Mouse (Mus musculus): ENCODE data around the gene Ccdc157. TPM values are rescaled to one million over a fixed set of nuclear protein-coding genes. Genes with fewer than 3 reads are reported as not detected.

The Ccdc157 gene
- polyA plus RNA-seq (2014; fragmentation: Illumina TruSeq; extraction: RNeasy Lipid Tissue Mini Kit (QIAGEN cat#74804); ENCODE audit: low read depth, low replicate concordance), result 4.5 TPM

DNA sequence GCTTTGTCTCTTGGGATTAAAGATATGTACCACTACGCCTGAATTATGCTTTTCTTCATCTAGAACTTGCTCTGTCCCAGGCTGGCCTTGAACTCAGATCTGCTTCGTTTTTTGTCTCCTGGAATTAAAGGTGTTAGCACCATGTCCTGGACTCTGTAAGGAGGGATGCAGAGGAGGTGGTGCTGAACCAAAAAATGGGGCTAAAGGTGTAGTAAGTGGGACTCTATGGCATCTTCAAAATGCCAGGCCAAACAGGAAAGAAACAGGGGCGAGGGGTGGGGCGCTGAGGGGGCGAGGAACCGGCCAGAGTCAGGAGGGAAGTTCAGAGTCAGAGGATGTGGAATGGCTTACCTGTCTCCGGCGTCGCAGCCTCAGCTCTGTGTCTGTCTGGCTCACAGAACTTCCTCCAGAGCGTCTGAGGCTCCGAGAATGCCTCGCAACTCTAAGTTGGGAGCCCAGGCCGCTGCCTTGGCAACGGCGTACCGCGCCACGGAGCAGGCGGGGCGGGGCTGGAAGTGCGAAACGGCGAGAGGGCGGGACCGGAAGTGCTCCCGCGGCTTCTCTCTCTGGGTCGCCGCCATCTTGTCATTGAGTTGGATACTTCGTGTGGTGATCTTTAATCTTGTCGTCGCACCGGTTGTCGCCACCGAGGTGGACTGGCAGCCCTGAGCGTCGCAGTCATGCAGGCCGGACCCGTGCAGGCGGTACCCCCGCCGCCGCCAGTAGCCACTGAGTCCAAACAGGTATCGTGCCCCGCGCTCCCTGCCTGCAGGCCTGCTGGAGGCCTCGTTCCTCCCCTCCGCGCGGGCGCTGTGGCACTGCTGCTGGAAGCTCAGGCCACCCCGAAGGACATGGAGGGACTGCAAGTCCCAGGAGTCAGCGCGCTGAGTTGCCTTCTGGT is at the start of gene Ccdc157, which contains the start of gene Sf3a1:
Gene Ccdc157 (minus strand): TSS at position 486 of the 901 bp plus-strand sequence.
Gene Sf3a1 (plus strand): TSS at position 543 of the 901 bp plus-strand sequence.

DNA sequence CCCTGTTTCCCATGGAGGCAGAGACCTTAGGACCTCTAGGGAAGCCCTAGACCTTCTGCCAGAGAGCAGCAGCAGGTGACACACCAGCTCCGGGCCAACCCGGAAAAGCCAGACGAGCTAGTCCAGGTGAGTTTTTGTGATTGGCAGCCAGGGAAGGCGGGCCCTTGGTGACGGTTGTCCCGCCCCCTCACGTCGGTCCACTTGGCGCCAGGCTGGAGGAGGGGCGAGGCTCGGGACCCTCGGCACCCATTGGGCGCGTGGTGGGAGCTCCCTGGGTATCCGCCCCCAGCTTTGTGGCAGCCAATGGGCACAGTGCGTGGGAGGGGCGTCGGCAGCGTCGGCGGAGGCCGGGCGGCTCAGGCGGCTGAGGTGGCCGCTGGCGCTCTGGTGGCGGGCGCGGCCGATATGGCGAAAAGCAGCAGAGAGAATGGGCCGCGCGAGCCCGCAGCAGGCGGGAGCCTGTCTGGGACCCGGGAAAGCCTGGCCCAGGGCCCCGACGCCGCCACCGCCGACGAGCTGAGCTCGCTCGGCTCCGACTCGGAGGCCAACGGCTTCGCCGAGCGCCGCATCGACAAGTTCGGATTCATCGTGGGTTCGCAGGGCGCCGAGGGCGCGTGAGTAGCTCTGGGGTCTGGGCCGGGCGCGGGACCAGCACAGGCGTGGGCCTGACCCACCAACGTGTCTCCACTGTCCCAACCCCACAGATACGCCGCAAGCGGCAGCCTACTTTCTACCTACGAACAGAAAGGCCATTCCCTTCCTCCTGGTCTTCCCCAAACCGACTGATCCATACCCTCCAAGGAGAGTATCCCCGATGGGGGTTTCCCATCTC is 26.6 kb upstream of the Ccdc157 start, which contains the start of gene Tbc1d10a:
Gene Tbc1d10a (plus strand): TSS at position 304 of the 832 bp plus-strand sequence.

DNA sequence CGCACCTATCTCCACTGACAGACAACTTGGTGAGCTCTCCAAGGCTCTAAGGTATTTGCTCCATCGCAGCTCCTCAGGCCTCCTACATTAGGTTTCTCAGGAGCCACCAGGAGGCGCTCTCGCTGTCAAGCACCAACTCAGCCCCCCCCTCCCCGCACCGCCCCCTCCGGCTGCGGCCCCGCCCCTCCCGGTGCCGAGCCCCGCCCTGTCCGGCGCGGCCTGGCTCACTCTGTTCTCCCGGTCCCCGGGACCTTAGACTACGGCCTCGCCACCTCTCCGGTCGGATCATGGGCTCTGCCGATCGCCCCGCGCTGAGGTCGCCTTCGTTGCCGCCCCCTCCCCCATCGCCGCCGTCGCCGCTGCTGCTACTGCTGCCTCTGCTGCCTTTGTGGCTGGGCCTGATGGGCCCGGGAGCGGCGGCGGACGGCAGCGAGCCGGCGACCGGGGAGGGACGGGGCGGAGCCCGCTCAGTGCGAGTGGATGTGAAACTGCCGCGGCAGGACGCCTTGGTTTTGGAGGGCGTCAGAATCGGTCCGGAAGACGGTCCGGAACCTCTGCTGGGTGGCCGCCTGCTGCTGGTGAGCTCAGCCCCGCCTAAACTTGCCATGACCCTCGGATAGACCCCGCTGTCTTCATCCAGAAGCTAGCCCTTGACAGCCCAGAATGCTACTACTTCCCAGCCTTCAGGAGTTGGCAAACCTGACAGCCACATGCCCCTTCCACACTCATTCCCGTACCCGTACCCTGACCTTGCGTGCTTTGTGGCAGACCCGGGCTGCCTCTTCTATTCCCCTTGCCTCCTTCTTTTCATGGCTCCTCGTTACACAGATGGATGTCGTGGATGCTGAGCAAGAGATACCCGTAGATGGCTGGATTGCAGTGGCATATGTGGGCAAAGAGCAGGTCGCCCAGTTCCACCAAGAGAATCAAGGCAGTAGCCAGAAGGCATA is 24.8 kb downstream of the Ccdc157 start, which contains the start of gene Rnf215:
Gene Rnf215 (plus strand): TSS at position 217 of the 950 bp plus-strand sequence.

DNA sequence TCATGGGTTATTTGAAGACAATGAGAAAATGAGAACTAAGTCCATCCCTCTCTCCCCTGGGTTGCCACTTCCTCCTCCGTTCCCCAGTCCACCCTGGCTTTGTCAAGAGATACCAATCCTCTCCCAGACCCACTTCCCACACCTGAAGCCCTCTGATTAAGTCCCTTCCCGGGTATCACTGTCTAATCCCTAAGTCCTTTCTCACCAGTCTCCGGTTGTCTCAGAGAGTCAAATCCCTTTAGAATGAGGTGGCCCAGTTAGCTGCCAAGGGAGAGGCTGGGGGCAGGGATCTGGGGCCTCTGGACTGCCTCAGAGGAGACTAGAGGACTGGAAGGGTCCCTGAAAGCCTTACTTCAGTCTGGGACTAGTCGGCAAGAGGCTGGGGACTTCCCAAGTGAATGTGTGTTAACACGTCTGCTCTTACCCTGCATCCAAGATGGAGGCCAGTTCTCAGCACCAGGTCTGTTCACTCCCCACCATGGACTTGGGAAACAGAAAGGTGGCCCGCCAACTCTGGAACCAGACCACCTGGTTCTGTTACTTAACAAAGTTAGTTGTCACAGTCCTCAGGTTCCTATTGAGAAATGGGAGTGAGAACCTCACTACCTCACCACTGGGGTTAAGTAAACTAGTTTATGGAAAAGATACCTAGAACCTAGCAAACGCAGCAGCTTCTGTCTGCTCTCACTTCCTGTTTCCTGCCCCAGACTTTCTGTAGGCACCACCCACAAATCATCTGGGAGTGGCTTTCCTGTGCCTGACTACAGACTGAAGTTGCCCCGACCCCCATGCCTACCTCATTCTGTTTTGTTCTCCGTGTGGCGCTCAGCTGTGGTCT is 37.1 kb downstream of the Ccdc157 start, which contains the start of gene Sec14l2:
Gene Sec14l2 (minus strand): TSS at position 674 of the 838 bp plus-strand sequence.

DNA sequence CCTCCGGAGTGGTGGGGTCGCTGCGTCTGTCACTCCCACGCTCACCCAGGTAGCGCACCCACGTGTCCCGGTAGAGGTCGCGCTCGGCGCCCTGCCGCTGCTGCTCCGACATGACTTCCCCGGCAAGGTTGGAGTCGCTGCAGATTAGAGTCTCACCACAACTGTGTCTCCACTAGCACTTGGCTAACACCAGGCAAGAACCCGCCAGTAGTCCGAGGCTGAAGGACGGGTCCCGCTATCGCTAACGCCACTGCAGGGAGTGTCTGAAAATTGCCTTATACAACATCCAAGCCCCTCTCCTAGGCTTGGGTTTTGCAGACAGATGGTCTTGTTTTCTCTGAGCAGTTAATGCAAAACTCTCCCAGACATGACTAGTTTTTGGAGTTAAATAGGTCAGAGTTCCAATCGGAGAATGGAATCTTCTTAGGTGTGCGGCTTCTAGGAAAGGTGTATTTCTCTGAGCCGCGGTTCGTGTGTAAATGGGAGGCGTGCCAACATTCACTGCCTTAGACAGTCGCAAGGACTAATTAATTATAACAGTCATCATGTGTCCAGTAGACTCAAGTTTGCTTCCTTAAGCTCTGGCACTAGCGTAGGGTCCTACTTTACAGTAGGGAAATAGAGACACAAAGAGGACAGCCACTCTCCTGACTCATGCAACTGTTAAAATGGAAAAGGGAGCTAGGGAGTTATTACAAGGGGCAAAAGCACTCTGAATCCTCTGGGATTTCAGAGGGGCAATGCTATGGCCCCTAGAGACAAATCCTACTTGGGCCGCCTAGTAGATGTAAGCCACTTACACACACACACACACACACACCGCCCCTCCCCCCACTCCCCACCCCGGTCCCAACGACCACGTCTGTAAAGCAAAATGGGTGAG is 64.7 kb downstream of the Ccdc157 start, which contains the start of gene Mtfp1:
Gene Mtfp1 (minus strand): TSS at position 275 of the 883 bp plus-strand sequence.

Other genes starting within 250 kb of the Ccdc157 start
- gene Slc35e4, start 245.6 kb downstream of the Ccdc157 start, polyA plus RNA-seq (2014; fragmentation: Illumina TruSeq; extraction: RNeasy Lipid Tissue Mini Kit (QIAGEN cat#74804); ENCODE audit: low read depth, low replicate concordance), result not detected
- gene Tcn2, start 228.1 kb downstream of the Ccdc157 start, polyA plus RNA-seq (2014; fragmentation: Illumina TruSeq; extraction: RNeasy Lipid Tissue Mini Kit (QIAGEN cat#74804); ENCODE audit: low read depth, low replicate concordance), result 8.5 TPM
- gene Pes1, start 196.3 kb downstream of the Ccdc157 start, polyA plus RNA-seq (2014; fragmentation: Illumina TruSeq; extraction: RNeasy Lipid Tissue Mini Kit (QIAGEN cat#74804); ENCODE audit: low read depth, low replicate concordance), result 20.8 TPM
- not detected for gene 4930556J24Rik, start 183.5 kb downstream of the Ccdc157 start, polyA plus RNA-seq (2014; fragmentation: Illumina TruSeq; extraction: RNeasy Lipid Tissue Mini Kit (QIAGEN cat#74804); ENCODE audit: low read depth, low replicate concordance)
- gene Gal3st1, start 176.7 kb downstream of the Ccdc157 start, polyA plus RNA-seq (2014; fragmentation: Illumina TruSeq; extraction: RNeasy Lipid Tissue Mini Kit (QIAGEN cat#74804); ENCODE audit: low read depth, low replicate concordance), result not detected
- gene Sec14l4, start 128.8 kb downstream of the Ccdc157 start, polyA plus RNA-seq (2014; fragmentation: Illumina TruSeq; extraction: RNeasy Lipid Tissue Mini Kit (QIAGEN cat#74804); ENCODE audit: low read depth, low replicate concordance), result 0.47 TPM
- gene Sec14l3, start 95.5 kb downstream of the Ccdc157 start, polyA plus RNA-seq (2014; fragmentation: Illumina TruSeq; extraction: RNeasy Lipid Tissue Mini Kit (QIAGEN cat#74804); ENCODE audit: low read depth, low replicate concordance), result not detected
- 6.5 TPM for gene Mtfp1, start 64.8 kb downstream of the Ccdc157 start, polyA plus RNA-seq (2014; fragmentation: Illumina TruSeq; extraction: RNeasy Lipid Tissue Mini Kit (QIAGEN cat#74804); ENCODE audit: low read depth, low replicate concordance)
- 0.82 TPM for gene Sec14l2, start 36.9 kb downstream of the Ccdc157 start, polyA plus RNA-seq (2014; fragmentation: Illumina TruSeq; extraction: RNeasy Lipid Tissue Mini Kit (QIAGEN cat#74804); ENCODE audit: low read depth, low replicate concordance)
- gene Rnf215, start 25.1 kb downstream of the Ccdc157 start, polyA plus RNA-seq (2014; fragmentation: Illumina TruSeq; extraction: RNeasy Lipid Tissue Mini Kit (QIAGEN cat#74804); ENCODE audit: low read depth, low replicate concordance), result 4.8 TPM
- 17.6 TPM for gene Sf3a1, start 57 bp upstream of the Ccdc157 start, polyA plus RNA-seq (2014; fragmentation: Illumina TruSeq; extraction: RNeasy Lipid Tissue Mini Kit (QIAGEN cat#74804); ENCODE audit: low read depth, low replicate concordance)
- not detected for gene Tbc1d10a, start 26.5 kb upstream of the Ccdc157 start, polyA plus RNA-seq (2014; fragmentation: Illumina TruSeq; extraction: RNeasy Lipid Tissue Mini Kit (QIAGEN cat#74804); ENCODE audit: low read depth, low replicate concordance)
- gene Castor1, start 57.9 kb upstream of the Ccdc157 start, polyA plus RNA-seq (2014; fragmentation: Illumina TruSeq; extraction: RNeasy Lipid Tissue Mini Kit (QIAGEN cat#74804); ENCODE audit: low read depth, low replicate concordance), result not detected
- not detected for gene Osm, start 76.1 kb upstream of the Ccdc157 start, polyA plus RNA-seq (2014; fragmentation: Illumina TruSeq; extraction: RNeasy Lipid Tissue Mini Kit (QIAGEN cat#74804); ENCODE audit: low read depth, low replicate concordance)
- gene Lif, start 97.3 kb upstream of the Ccdc157 start, polyA plus RNA-seq (2014; fragmentation: Illumina TruSeq; extraction: RNeasy Lipid Tissue Mini Kit (QIAGEN cat#74804); ENCODE audit: low read depth, low replicate concordance), result not detected

Measured in adrenal gland, adult 10 weeks (tissue).